Mouse (Mus musculus): Measurements from ENCODE around the gene Tspan15.

DNA sequence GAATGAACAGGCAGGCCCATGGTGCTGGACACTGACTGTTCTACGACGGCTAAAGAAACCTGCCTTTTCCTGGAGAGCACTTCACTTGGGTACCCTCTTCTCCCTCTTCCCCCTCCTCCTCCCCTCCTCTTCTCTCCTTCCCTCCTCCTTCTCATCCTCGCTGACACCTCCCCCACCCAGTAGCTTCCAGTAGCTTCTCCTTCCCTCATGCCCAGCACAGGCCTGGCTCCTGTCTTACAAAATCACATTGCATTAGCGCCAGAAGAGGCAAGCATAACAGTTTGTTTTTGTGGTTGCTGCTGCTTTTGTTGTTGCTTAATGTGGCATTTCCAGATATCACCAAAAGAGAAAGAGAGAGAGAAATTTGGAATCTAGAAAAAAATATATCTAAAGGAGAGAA is 33.6 kb downstream of the Tspan15 start:
- TF ChIP-seq POLR2A (IDR thresholded peaks at IDR 0.05; ENCODE audit: borderline replicate concordance, insufficient read depth, low read length), result no peak
- TF ChIP-seq CTCF (IDR thresholded peaks at IDR 0.05; ENCODE audit: borderline replicate concordance, insufficient read depth, low read depth, low read length), result no peak
